Mouse (Mus musculus): ENCODE measurements at regions not wholly inside any gene's neighbourhood (a gene's known extent, or its start where the extent isn't known, plus 50 kb on each side); places are given as distances from the start of the nearest gene placed in this dataset.

GRCm38 (mm10) chr16:71622664-71623063, 685.4 kb upstream of the Robo1 start:
- no peaks in the 10 kb centered on the region for H3K27me3 ChIP-seq
- ATAC-seq (no peak), DNase-seq (ENCODE audit: low read depth, low spot score) (no peak)
- ChIA-PET POLR2A (no interaction called here), CTCF (no interaction called here)
- in situ Hi-C loops (cut with MboI; ENCODE audit: low pct_unique_long_range_greater_than_20kb), result no loop called here
- TF ChIP-seq CTCF (IDR thresholded peaks at IDR 0.05), result no peak

- ATAC-seq, result no peak
These were observed 667.7 kb upstream of the Robo1 start for GRCm38 (mm10) chr16:71640361-71640760.

GRCm38 (mm10) chr16:71643223-71643622, 664.9 kb upstream of the Robo1 start:
- in situ Hi-C loops (cut with MboI; ENCODE audit: low pct_unique_long_range_greater_than_20kb), result no loop called here
- ATAC-seq (no peak), DNase-seq (ENCODE audit: low read depth, low spot score) (no peak)
- ChIA-PET CTCF (no interaction called here), POLR2A (no interaction called here)
- no peaks in the 10 kb centered on the region for H3K27me3 ChIP-seq
- no peak for TF ChIP-seq CTCF (IDR thresholded peaks at IDR 0.05)

More at GRCm38 (mm10) chr16:71640361-71640760, 667.7 kb upstream of the Robo1 start:
- no peak for TF ChIP-seq CTCF (IDR thresholded peaks at IDR 0.05)
- H3K27me3 ChIP-seq, result no peaks in the 10 kb centered on the region
- in situ Hi-C loops (cut with MboI; ENCODE audit: low pct_unique_long_range_greater_than_20kb), result no loop called here
- CTCF ChIA-PET, result no interaction called here
- no peak for DNase-seq (ENCODE audit: low read depth, low spot score)
- POLR2A ChIA-PET, result no interaction called here

- DNase-seq (ENCODE audit: low read depth, low spot score) (no peak), ATAC-seq (no peak)
- no peak for TF ChIP-seq CTCF (IDR thresholded peaks at IDR 0.05)
- no peaks in the 10 kb centered on the region for H3K27me3 ChIP-seq
- CTCF ChIA-PET, result no interaction called here
- in situ Hi-C loops (cut with MboI; ENCODE audit: low pct_unique_long_range_greater_than_20kb), result no loop called here
- POLR2A ChIA-PET, result no interaction called here
These were observed 629.9 kb upstream of the Robo1 start for GRCm38 (mm10) chr16:71678075-71678701.

- no peak for DNase-seq (ENCODE audit: low read depth, low spot score)
- POLR2A ChIA-PET, result no interaction called here
These were observed 614.6 kb upstream of the Robo1 start for GRCm38 (mm10) chr16:71693464-71693863.

GRCm38 (mm10) chr16:71705846-71706245, 602.3 kb upstream of the Robo1 start:
- CTCF ChIA-PET, result no interaction called here
- POLR2A ChIA-PET, result no interaction called here
- in situ Hi-C loops (cut with MboI; ENCODE audit: low pct_unique_long_range_greater_than_20kb), result no loop called here
- H3K27me3 ChIP-seq, result no peaks in the 10 kb centered on the region
- TF ChIP-seq CTCF (IDR thresholded peaks at IDR 0.05), result no peak
- no peak for ATAC-seq
- no peak for DNase-seq (ENCODE audit: low read depth, low spot score)

More at GRCm38 (mm10) chr16:71693464-71693863, 614.6 kb upstream of the Robo1 start:
- ATAC-seq, result no peak
- peaks cover 4% of the 10 kb centered on the region for H3K27me3 ChIP-seq
- CTCF ChIA-PET, result interaction anchor here (0.6 kb wide), 1 partner anchor 9 kb away, joined by 3 read pairs; no protein-coding TSS in a partner anchor
- in situ Hi-C loops (cut with MboI; ENCODE audit: low pct_unique_long_range_greater_than_20kb), result no loop called here
- no peak for TF ChIP-seq CTCF (IDR thresholded peaks at IDR 0.05)

- in situ Hi-C loops (cut with MboI; ENCODE audit: low pct_unique_long_range_greater_than_20kb), result no loop called here
- no peak for DNase-seq (ENCODE audit: low read depth, low spot score)
- ChIA-PET POLR2A (no interaction called here), CTCF (no interaction called here)
- H3K27me3 ChIP-seq, result no peaks in the 10 kb centered on the region
- ATAC-seq, result no peak
- TF ChIP-seq CTCF (IDR thresholded peaks at IDR 0.05), result no peak
These were observed 598.4 kb upstream of the Robo1 start for GRCm38 (mm10) chr16:71709684-71710083.

- in situ Hi-C loops (cut with MboI; ENCODE audit: low pct_unique_long_range_greater_than_20kb), result no loop called here
- ChIA-PET POLR2A (no interaction called here), CTCF (no interaction called here)
- ATAC-seq (no peak), DNase-seq (ENCODE audit: low read depth, low spot score) (no peak)
- no peak for TF ChIP-seq CTCF (IDR thresholded peaks at IDR 0.05)
- H3K27me3 ChIP-seq, result no peaks in the 10 kb centered on the region
These were observed 596.2 kb upstream of the Robo1 start for GRCm38 (mm10) chr16:71711879-71712278.

GRCm38 (mm10) chr16:71717207-71717606, 590.9 kb upstream of the Robo1 start:
- ChIA-PET CTCF (no interaction called here), POLR2A (interaction anchor here (0.6 kb wide), 1 partner anchor 9 kb away, joined by 3 read pairs; no protein-coding TSS in a partner anchor)
- H3K27me3 ChIP-seq, result no peaks in the 10 kb centered on the region
- ATAC-seq, result no peak
- TF ChIP-seq CTCF (IDR thresholded peaks at IDR 0.05), result no peak
- no peak for DNase-seq (ENCODE audit: low read depth, low spot score)
- in situ Hi-C loops (cut with MboI; ENCODE audit: low pct_unique_long_range_greater_than_20kb), result no loop called here

GRCm38 (mm10) chr16:71724898-71725297, 583.2 kb upstream of the Robo1 start:
- ATAC-seq (no peak), DNase-seq (ENCODE audit: low read depth, low spot score) (no peak)
- no peaks in the 10 kb centered on the region for H3K27me3 ChIP-seq
- ChIA-PET POLR2A (no interaction called here), CTCF (no interaction called here)
- TF ChIP-seq CTCF (IDR thresholded peaks at IDR 0.05), result no peak
- in situ Hi-C loops (cut with MboI; ENCODE audit: low pct_unique_long_range_greater_than_20kb), result no loop called here

- in situ Hi-C loops (cut with MboI; ENCODE audit: low pct_unique_long_range_greater_than_20kb), result no loop called here
- ATAC-seq (no peak), DNase-seq (ENCODE audit: low read depth, low spot score) (no peak)
- no peaks in the 10 kb centered on the region for H3K27me3 ChIP-seq
- CTCF ChIA-PET, result no interaction called here
- no peak for TF ChIP-seq CTCF (IDR thresholded peaks at IDR 0.05)
- POLR2A ChIA-PET, result no interaction called here
These were observed 570.2 kb upstream of the Robo1 start for GRCm38 (mm10) chr16:71737941-71738340.

- DNase-seq (ENCODE audit: low read depth, low spot score) (no peak), ATAC-seq (no peak)
- TF ChIP-seq CTCF (IDR thresholded peaks at IDR 0.05), result no peak
- in situ Hi-C loops (cut with MboI; ENCODE audit: low pct_unique_long_range_greater_than_20kb), result no loop called here
- no peaks in the 10 kb centered on the region for H3K27me3 ChIP-seq
- POLR2A ChIA-PET, result no interaction called here
- CTCF ChIA-PET, result no interaction called here
These were observed 569.0 kb upstream of the Robo1 start for GRCm38 (mm10) chr16:71739104-71739503.
